Mouse (Mus musculus) layer of hippocampus, postnatal 25 days (tissue): ENCODE measurements around the gene Ehd1. TPM values are rescaled to one million over a fixed set of nuclear protein-coding genes. Genes with fewer than 3 reads are reported as not detected.
A peak's percentile ranks its signal among the peaks of the same experiment; 100 is the strongest.

ENCODE experiments used
- DNase-seq, 2 experiments: peaks; one replicate each; pipeline ENCODE4 v3.0.0; 2022; ENCODE audit warnings: mixed read lengths in 2 of 2, low spot score in 1 of 2; ENCODE audit errors: extremely low spot score in 1 of 2
- total RNA-seq, 2 experiments: library from RNA; stranded (reverse); gene quantifications; 2 replicates each; pipeline ENCODE4 v1.2.3; 2021

The Ehd1 gene
- total RNA-seq, 2 experiments from 2014 or later, result 84.9 to 88.6 TPM

- no peak for DNase-seq
Observed at GRCm38 (mm10) chr19:6260428-6260827, 16.1 kb upstream of the Ehd1 start.

GRCm38 (mm10) chr19:6260946-6261345 lies 15.6 kb upstream of the Ehd1 start:
- no peak for DNase-seq

- DNase-seq, result no peak
Observed at GRCm38 (mm10) chr19:6261379-6261778, 15.1 kb upstream of the Ehd1 start.

GRCm38 (mm10) chr19:6262222-6262621 lies 14.3 kb upstream of the Ehd1 start:
- DNase-seq, result peak; percentile 68 to 79

GRCm38 (mm10) chr19:6262839-6263433 lies 13.6 kb upstream of the Ehd1 start:
- DNase-seq, result no peak

- no peak for DNase-seq
Observed at GRCm38 (mm10) chr19:6264200-6264599, 12.3 kb upstream of the Ehd1 start.

- DNase-seq, result no peak
Observed at GRCm38 (mm10) chr19:6264945-6265344, 11.6 kb upstream of the Ehd1 start.

- no peak for DNase-seq
Observed at GRCm38 (mm10) chr19:6265727-6266182, 10.8 kb upstream of the Ehd1 start.

GRCm38 (mm10) chr19:6267306-6268169 lies 9.0 kb upstream of the Ehd1 start:
- DNase-seq, result no peak

GRCm38 (mm10) chr19:6268170-6268528 lies 8.4 kb upstream of the Ehd1 start:
- DNase-seq, result peak; percentile 78 to 95

GRCm38 (mm10) chr19:6268670-6269132 lies 7.8 kb upstream of the Ehd1 start:
- no peak for DNase-seq

- DNase-seq, result no peak
Observed at GRCm38 (mm10) chr19:6269798-6270475, 6.6 kb upstream of the Ehd1 start.

- DNase-seq, result no peak
Observed at GRCm38 (mm10) chr19:6270661-6271060, 5.9 kb upstream of the Ehd1 start.

GRCm38 (mm10) chr19:6271206-6271605 lies 5.3 kb upstream of the Ehd1 start:
- DNase-seq, result no peak

GRCm38 (mm10) chr19:6272053-6272452 lies 4.5 kb upstream of the Ehd1 start:
- no peak for DNase-seq

GRCm38 (mm10) chr19:6272738-6273137 lies 3.8 kb upstream of the Ehd1 start:
- DNase-seq, result no peak

GRCm38 (mm10) chr19:6273592-6273991 lies 2.9 kb upstream of the Ehd1 start:
- no peak for DNase-seq

GRCm38 (mm10) chr19:6273998-6274608 lies 2.4 kb upstream of the Ehd1 start:
- DNase-seq, result no peak

GRCm38 (mm10) chr19:6275740-6276389 lies 660 bp upstream of the Ehd1 start:
- no peak for DNase-seq
